Mouse (Mus musculus): ENCODE measurements around the gene Dhrs3. TPM values are rescaled to one million over a fixed set of nuclear protein-coding genes. Genes with fewer than 3 reads are reported as not detected.

Dhrs3 gene
- polyA plus RNA-seq, 1 experiment: 167 TPM

- Histone ChIP-seq H3K4me3 (ENCODE audit: insufficient read depth, low read depth, low read length) (no peak overlapping the region), H3K27ac (replicated peaks; ENCODE audit: low read depth, low read length) (peak overlapping the region; percentile 84), H3K4me1 (ENCODE audit: control insufficient read depth, insufficient read depth, insufficient read length, low read length) (peaks cover 7% of the 10 kb centered on the region)
Measured at GRCm38 (mm10) chr4:144940796-144941462, 48.3 kb downstream of the Dhrs3 start.

- Histone ChIP-seq H3K4me3 (ENCODE audit: insufficient read depth, low read depth, low read length) (no peak overlapping the region), H3K27ac (replicated peaks; ENCODE audit: low read depth, low read length) (no peak overlapping the region), H3K4me1 (ENCODE audit: control insufficient read depth, insufficient read depth, insufficient read length, low read length) (peaks cover 9% of the 10 kb centered on the region)
Measured at GRCm38 (mm10) chr4:144942433-144942832, 49.8 kb downstream of the Dhrs3 start.

GRCm38 (mm10) chr4:144943273-144943672, 50.6 kb downstream of the Dhrs3 start:
- Histone ChIP-seq H3K27ac (replicated peaks; ENCODE audit: low read depth, low read length) (no peak overlapping the region), H3K4me3 (ENCODE audit: insufficient read depth, low read depth, low read length) (no peak overlapping the region), H3K4me1 (ENCODE audit: control insufficient read depth, insufficient read depth, insufficient read length, low read length) (peaks cover 14% of the 10 kb centered on the region)

- H3K4me1 ChIP-seq (ENCODE audit: control insufficient read depth, insufficient read depth, insufficient read length, low read length): peaks cover 35% of the 10 kb centered on the region
- no peak overlapping the region for H3K4me3 ChIP-seq (ENCODE audit: insufficient read depth, low read depth, low read length)
- peak overlapping the region; percentile 97 for H3K27ac ChIP-seq (replicated peaks; ENCODE audit: low read depth, low read length)
Measured at GRCm38 (mm10) chr4:144947738-144948390, 55.2 kb downstream of the Dhrs3 start.

GRCm38 (mm10) chr4:144949441-144950326, 57.1 kb downstream of the Dhrs3 start:
- Histone ChIP-seq H3K27ac (replicated peaks; ENCODE audit: low read depth, low read length) (peak overlapping the region; percentile 86), H3K4me3 (ENCODE audit: insufficient read depth, low read depth, low read length) (no peak overlapping the region), H3K4me1 (ENCODE audit: control insufficient read depth, insufficient read depth, insufficient read length, low read length) (peaks cover 35% of the 10 kb centered on the region)

GRCm38 (mm10) chr4:144950327-144950711, 57.7 kb downstream of the Dhrs3 start:
- H3K27ac ChIP-seq (replicated peaks; ENCODE audit: low read depth, low read length): peak overlapping the region; percentile 53

GRCm38 (mm10) chr4:144950883-144951282, 58.3 kb downstream of the Dhrs3 start:
- peaks cover 35% of the 10 kb centered on the region for H3K4me1 ChIP-seq (ENCODE audit: control insufficient read depth, insufficient read depth, insufficient read length, low read length)
- no peak overlapping the region for H3K4me3 ChIP-seq (ENCODE audit: insufficient read depth, low read depth, low read length)
- peak overlapping the region; percentile 64 for H3K27ac ChIP-seq (replicated peaks; ENCODE audit: low read depth, low read length)

More at GRCm38 (mm10) chr4:144950327-144950711, 57.7 kb downstream of the Dhrs3 start:
- Histone ChIP-seq H3K4me3 (ENCODE audit: insufficient read depth, low read depth, low read length) (no peak overlapping the region), H3K4me1 (ENCODE audit: control insufficient read depth, insufficient read depth, insufficient read length, low read length) (peaks cover 35% of the 10 kb centered on the region)

GRCm38 (mm10) chr4:144951859-144952258, 59.2 kb downstream of the Dhrs3 start:
- Histone ChIP-seq H3K4me1 (ENCODE audit: control insufficient read depth, insufficient read depth, insufficient read length, low read length) (peaks cover 35% of the 10 kb centered on the region), H3K27ac (replicated peaks; ENCODE audit: low read depth, low read length) (peak overlapping the region; percentile 35; the same call in 1 of the 2 replicates)

GRCm38 (mm10) chr4:144953421-144953820, 60.8 kb downstream of the Dhrs3 start:
- Histone ChIP-seq H3K4me1 (ENCODE audit: control insufficient read depth, insufficient read depth, insufficient read length, low read length) (peaks cover 39% of the 10 kb centered on the region), H3K27ac (replicated peaks; ENCODE audit: low read depth, low read length) (no peak overlapping the region), H3K4me3 (ENCODE audit: insufficient read depth, low read depth, low read length) (no peak overlapping the region)

More at GRCm38 (mm10) chr4:144951859-144952258, 59.2 kb downstream of the Dhrs3 start:
- no peak overlapping the region for H3K4me3 ChIP-seq (ENCODE audit: insufficient read depth, low read depth, low read length)

GRCm38 (mm10) chr4:144955863-144956262, 63.2 kb downstream of the Dhrs3 start:
- H3K27ac ChIP-seq (replicated peaks; ENCODE audit: low read depth, low read length): no peak overlapping the region
- H3K4me3 ChIP-seq (ENCODE audit: insufficient read depth, low read depth, low read length): no peak overlapping the region
- peaks cover 21% of the 10 kb centered on the region for H3K4me1 ChIP-seq (ENCODE audit: control insufficient read depth, insufficient read depth, insufficient read length, low read length)

- no peak overlapping the region for H3K27ac ChIP-seq (replicated peaks; ENCODE audit: low read depth, low read length)
- H3K4me3 ChIP-seq (ENCODE audit: insufficient read depth, low read depth, low read length): no peak overlapping the region
- peaks cover 22% of the 10 kb centered on the region for H3K4me1 ChIP-seq (ENCODE audit: control insufficient read depth, insufficient read depth, insufficient read length, low read length)
Measured at GRCm38 (mm10) chr4:144956293-144956692, 63.7 kb downstream of the Dhrs3 start.

GRCm38 (mm10) chr4:144957186-144957585, 64.6 kb downstream of the Dhrs3 start:
- Histone ChIP-seq H3K4me3 (ENCODE audit: insufficient read depth, low read depth, low read length) (no peak overlapping the region), H3K4me1 (ENCODE audit: control insufficient read depth, insufficient read depth, insufficient read length, low read length) (peaks cover 24% of the 10 kb centered on the region), H3K27ac (replicated peaks; ENCODE audit: low read depth, low read length) (peak overlapping the region; percentile 90)

- H3K4me3 ChIP-seq (ENCODE audit: insufficient read depth, low read depth, low read length): no peak overlapping the region
- peaks cover 24% of the 10 kb centered on the region for H3K4me1 ChIP-seq (ENCODE audit: control insufficient read depth, insufficient read depth, insufficient read length, low read length)
- peak overlapping the region; percentile 90 for H3K27ac ChIP-seq (replicated peaks; ENCODE audit: low read depth, low read length)
Measured at GRCm38 (mm10) chr4:144957721-144958120, 65.1 kb downstream of the Dhrs3 start.

GRCm38 (mm10) chr4:144960188-144960904, 67.7 kb downstream of the Dhrs3 start:
- peak overlapping the region; percentile 94 for H3K27ac ChIP-seq (replicated peaks; ENCODE audit: low read depth, low read length)
- H3K4me1 ChIP-seq (ENCODE audit: control insufficient read depth, insufficient read depth, insufficient read length, low read length): peaks cover 24% of the 10 kb centered on the region
- H3K4me3 ChIP-seq (ENCODE audit: insufficient read depth, low read depth, low read length): no peak overlapping the region

All from brown adipose tissue, adult 24 weeks (tissue).